Mouse (Mus musculus) heart, adult 2 months (tissue): ENCODE results near the gene Capn5. TPM values are rescaled to one million over a fixed set of nuclear protein-coding genes. Genes with fewer than 3 reads are reported as not detected.

Experiments used
- DNase-seq, 2 experiments: peaks; one replicate each; pipeline ENCODE4 v3.0.0; 2021
- H3K27ac ChIP-seq: fragments of 200-600 bp; 2 replicates; pipeline ENCODE4 v1.8.1; 2022
- H3K27me3 ChIP-seq: fragments of 200-500 bp; 2 replicates; pipeline ENCODE4 v1.6.1; 2012; ENCODE audit warnings: mild to moderate bottlenecking, low read length, inconsistent platforms, mixed read lengths; ENCODE audit not compliant: control insufficient read depth, insufficient read depth
- H3K36me3 ChIP-seq: fragments of 200-500 bp; 2 replicates; pipeline ENCODE4 v1.6.1; 2012; ENCODE audit warnings: low read length, inconsistent platforms; ENCODE audit not compliant: control insufficient read depth, insufficient read depth
- H3K4me1 ChIP-seq: fragments of 200-500 bp; 2 replicates; pipeline ENCODE4 v1.6.1; 2011; ENCODE audit warnings: low read length; ENCODE audit not compliant: control insufficient read depth, insufficient read depth
- H3K4me3 ChIP-seq: fragments of 200-600 bp; 2 replicates; pipeline ENCODE4 v1.8.1; 2022
- H3K79me2 ChIP-seq: fragments of 200-500 bp; replicated peaks from 2 replicates; pipeline ENCODE4 v1.6.1; 2012; ENCODE audit warnings: mild to moderate bottlenecking, inconsistent platforms, low read length, moderate library complexity, mixed read lengths; ENCODE audit not compliant: control insufficient read depth, insufficient read depth
- H3K9ac ChIP-seq: fragments of 200-500 bp; 2 replicates; pipeline ENCODE4 v1.6.1; 2012; ENCODE audit warnings: low read depth, mild to moderate bottlenecking, control low read depth, inconsistent platforms, low read length, mixed read lengths
- CTCF ChIP-seq: fragments of 200-600 bp; IDR thresholded peaks from 2 replicates; pipeline ENCODE4 v1.8.1; 2022; ENCODE audit warnings: antibody characterized with exemption, mild to moderate bottlenecking, moderate library complexity
- EP300 ChIP-seq: fragments of 200-500 bp; IDR thresholded peaks from 2 replicates; pipeline ENCODE4 v1.6.1; 2011; ENCODE audit warnings: low read depth, low read length, control low read depth; ENCODE audit not compliant: insufficient read depth
- POLR2A ChIP-seq: fragments of 200-500 bp; IDR thresholded peaks from 2 replicates; pipeline ENCODE4 v1.6.1; 2011; ENCODE audit warnings: mild to moderate bottlenecking, low read depth, low read length, control low read depth; ENCODE audit not compliant: insufficient read depth
- WGBS: fragments of 180-500 bp; shearing (Covaris S2); methylation state at CpG from one replicate; pipeline ENCODE4 v1.1.7; 2018; 5-methylcytosine and 5-hydroxymethylcytosine counted together
- intact Hi-C: fragments of 180-260 bp; cut with DNase I; formaldehyde crosslinking; loops from one replicate; pipeline ENCODE4 v1.15.1; 2025
- polyA plus RNA-seq: library from polyadenylated mRNA; depleted of rRNA; stranded (reverse); fragments of >200 nt; gene quantifications from 2 replicates; pipeline ENCODE4 v1.2.3, GENCODE M21; 2012
- total RNA-seq, 2 experiments: library from RNA; stranded (reverse); gene quantifications; 2 replicates each; pipeline ENCODE4 v1.2.3; 2021

Capn5 gene
- total and polyA plus RNA-seq, 3 experiments, result 1.8 to 3.7 (median 2.4) TPM

- Histone ChIP-seq H3K4me3 (no peak overlapping the region), H3K79me2 (no peaks in the 10 kb centered on the region), H3K27me3 (no peaks in the 10 kb centered on the region), H3K27ac (no peak overlapping the region), H3K9ac (no peak overlapping the region), H3K4me1 (peaks cover 6% of the 10 kb centered on the region; the same call in 1 of the 2 replicates), H3K36me3 (no peaks in the 10 kb centered on the region)
- TF ChIP-seq EP300 (no peak), POLR2A (no peak), CTCF (no peak)
- DNase-seq, result no peak
- WGBS, result 45% methylated on average over 4 of the region's 4 CpGs
- intact Hi-C loops, result no loop called here
Observed at GRCm38 (mm10) chr7:98173408-98173807, 4.7 kb downstream of the Capn5 start.

- Histone ChIP-seq H3K4me3 (no peak overlapping the region), H3K4me1 (peaks cover 5% of the 10 kb centered on the region; the same call in 1 of the 2 replicates), H3K79me2 (no peaks in the 10 kb centered on the region), H3K27ac (no peak overlapping the region), H3K9ac (no peak overlapping the region), H3K36me3 (no peaks in the 10 kb centered on the region), H3K27me3 (no peaks in the 10 kb centered on the region)
- DNase-seq, result no peak
- no peak for TF ChIP-seq POLR2A
- TF ChIP-seq EP300, result no peak
- no peak for TF ChIP-seq CTCF
- intact Hi-C loops, result no loop called here
- 79% methylated on average over 8 of the region's 8 CpGs for WGBS
Observed at GRCm38 (mm10) chr7:98172661-98173060, 5.4 kb downstream of the Capn5 start.

- H3K27ac ChIP-seq, result peak overlapping the region; percentile 52
- 0 out of 2 replicates have a peak, but pooled peaks have one; percentile 30 for TF ChIP-seq EP300
- no peak for TF ChIP-seq POLR2A
- no peak for TF ChIP-seq CTCF
- peaks cover 3% of the 10 kb centered on the region; the same call in 1 of the 2 replicates for H3K4me1 ChIP-seq
- WGBS, result 58% methylated on average over 6 of the region's 6 CpGs
- intact Hi-C loops, result no loop called here
- no peak overlapping the region for H3K9ac ChIP-seq
- no peaks in the 10 kb centered on the region for H3K27me3 ChIP-seq
- no peaks in the 10 kb centered on the region for H3K36me3 ChIP-seq
- DNase-seq, result peak; percentile 71 to 82
- no peak overlapping the region for H3K4me3 ChIP-seq
- no peaks in the 10 kb centered on the region for H3K79me2 ChIP-seq
Observed at GRCm38 (mm10) chr7:98171141-98172073, 6.7 kb downstream of the Capn5 start.

- Histone ChIP-seq H3K4me3 (no peak overlapping the region), H3K4me1 (peaks cover 4% of the 10 kb centered on the region), H3K9ac (no peak overlapping the region), H3K79me2 (no peaks in the 10 kb centered on the region), H3K27me3 (no peaks in the 10 kb centered on the region), H3K36me3 (no peaks in the 10 kb centered on the region), H3K27ac (no peak overlapping the region; the same call in 1 of the 2 replicates)
- 46% methylated on average over 10 of the region's 10 CpGs for WGBS
- intact Hi-C loops, result no loop called here
- no peak for TF ChIP-seq POLR2A
- peak; percentile 45 to 54 for DNase-seq
Observed at GRCm38 (mm10) chr7:98164999-98165528, 13.0 kb downstream of the Capn5 start.

- WGBS, result 76% methylated on average over 9 of the region's 9 CpGs
- no peak overlapping the region; the same call in 1 of the 2 replicates for H3K27ac ChIP-seq
- no peak overlapping the region for H3K9ac ChIP-seq
- no peaks in the 10 kb centered on the region for H3K27me3 ChIP-seq
- intact Hi-C loops, result no loop called here
- no peak overlapping the region for H3K4me3 ChIP-seq
- no peak for DNase-seq
- no peaks in the 10 kb centered on the region for H3K36me3 ChIP-seq
- peaks cover 6% of the 10 kb centered on the region for H3K4me1 ChIP-seq
- TF ChIP-seq CTCF, result no peak
- TF ChIP-seq POLR2A, result no peak
- TF ChIP-seq EP300, result no peak
- no peaks in the 10 kb centered on the region for H3K79me2 ChIP-seq
Observed at GRCm38 (mm10) chr7:98164382-98164998, 13.6 kb downstream of the Capn5 start.

- intact Hi-C loops, result no loop called here
- DNase-seq, result no peak
- Histone ChIP-seq H3K79me2 (no peaks in the 10 kb centered on the region), H3K4me1 (peaks cover 6% of the 10 kb centered on the region), H3K36me3 (no peaks in the 10 kb centered on the region), H3K27ac (no peak overlapping the region), H3K9ac (no peak overlapping the region), H3K4me3 (no peak overlapping the region), H3K27me3 (no peaks in the 10 kb centered on the region)
- TF ChIP-seq CTCF, result no peak
- TF ChIP-seq POLR2A, result no peak
- TF ChIP-seq EP300, result no peak
- WGBS, result 53% methylated on average over 3 of the region's 3 CpGs
Observed at GRCm38 (mm10) chr7:98163700-98164099, 14.4 kb downstream of the Capn5 start.
